Mouse (Mus musculus) forebrain, embryonic 15.5 days (tissue): ENCODE measurements around the gene 2310061N02Rik. TPM values are rescaled to one million over a fixed set of nuclear protein-coding genes. Genes with fewer than 3 reads are reported as not detected.

Experiments used
- ATAC-seq: fragments of 200-750 bp; cut with Nextera tagmentation; replicated peaks from 2 replicates; pipeline ENCODE4 v1.8.0; 2017; ENCODE audit warnings: mild to moderate bottlenecking, moderate TSS enrichment, moderate library complexity
- H3K27ac ChIP-seq: fragments of 300-500 bp; sonication (generic); replicated peaks from 2 replicates; pipeline ENCODE4 v1.5.1; 2015; ENCODE audit warnings: mild to moderate bottlenecking, inconsistent platforms
- H3K27me3 ChIP-seq: fragments of 300-500 bp; sonication (generic); 2 replicates; pipeline ENCODE4 v1.6.1; 2015; ENCODE audit warnings: inconsistent platforms
- H3K36me3 ChIP-seq: fragments of 300-500 bp; sonication (generic); 2 replicates; pipeline ENCODE4 v1.6.1; 2015; ENCODE audit warnings: mild to moderate bottlenecking, inconsistent platforms
- H3K4me1 ChIP-seq: fragments of 300-500 bp; sonication (generic); 2 replicates; pipeline ENCODE4 v1.6.1; 2015; ENCODE audit warnings: inconsistent platforms
- H3K4me2 ChIP-seq: fragments of 300-500 bp; sonication (generic); replicated peaks from 2 replicates; pipeline ENCODE4 v1.6.1; 2015; ENCODE audit warnings: mild to moderate bottlenecking, inconsistent platforms
- H3K4me3 ChIP-seq: fragments of 300-500 bp; sonication (generic); 2 replicates; pipeline ENCODE4 v1.5.1; 2015; ENCODE audit warnings: mild to moderate bottlenecking, inconsistent platforms
- H3K9ac ChIP-seq: fragments of 300-500 bp; sonication (generic); replicated peaks from 2 replicates; pipeline ENCODE4 v1.6.1; 2015; ENCODE audit warnings: mild to moderate bottlenecking, inconsistent platforms
- H3K9me3 ChIP-seq: fragments of 300-500 bp; sonication (generic); 2 replicates; pipeline ENCODE4 v1.6.1; 2016; ENCODE audit warnings: inconsistent platforms
- WGBS: fragments of 180-500 bp; shearing (Covaris S2); methylation state at CpG from one replicate; pipeline ENCODE4 v1.1.7; 2015; ENCODE audit warnings: mixed read lengths; 5-methylcytosine and 5-hydroxymethylcytosine counted together
- polyA plus RNA-seq: library from polyadenylated mRNA; unstranded; fragments of >200 nt; fragmentation: Nextera tagmentation; extraction: Ambion mirVana; gene quantifications from 2 replicates; pipeline ENCODE4 v1.2.1, GENCODE M21; 2015

The 2310061N02Rik gene
- polyA plus RNA-seq, 1 experiment from 2014 or later: not detected

DNA sequence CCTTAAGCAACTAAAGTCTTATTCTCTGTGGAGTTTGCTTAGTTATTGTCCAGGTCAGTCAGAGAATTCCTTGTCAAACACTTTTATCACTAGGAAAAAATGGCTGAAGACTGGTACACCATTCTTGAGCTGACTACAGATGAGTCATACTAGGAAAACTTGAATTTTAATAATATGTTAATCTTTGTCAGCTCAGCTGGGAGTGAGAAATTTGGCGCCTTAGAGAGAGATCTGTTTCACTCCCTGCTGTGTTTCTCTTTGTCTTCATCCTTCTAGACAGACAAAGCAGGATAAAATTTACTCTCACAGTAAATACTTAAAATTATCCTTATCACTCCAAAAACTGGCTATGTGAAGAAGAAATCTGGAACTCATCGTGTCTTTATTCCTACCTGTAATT is 26.5 kb downstream of the 2310061N02Rik start:
- H3K4me3 ChIP-seq: no peak overlapping the region
- no peak overlapping the region for H3K4me2 ChIP-seq
- WGBS: 24% methylated on average over 2 of the region's 2 CpGs
- H3K27ac ChIP-seq: peak overlapping the region; percentile 63; the same call in 1 of the 2 replicates
- peak; percentile 81 for ATAC-seq
- no peaks in the 10 kb centered on the region for H3K4me1 ChIP-seq
- H3K9me3 ChIP-seq: no peaks in the 10 kb centered on the region
- no peak overlapping the region for H3K9ac ChIP-seq
- no peaks in the 10 kb centered on the region for H3K36me3 ChIP-seq
- H3K27me3 ChIP-seq: no peaks in the 10 kb centered on the region

DNA sequence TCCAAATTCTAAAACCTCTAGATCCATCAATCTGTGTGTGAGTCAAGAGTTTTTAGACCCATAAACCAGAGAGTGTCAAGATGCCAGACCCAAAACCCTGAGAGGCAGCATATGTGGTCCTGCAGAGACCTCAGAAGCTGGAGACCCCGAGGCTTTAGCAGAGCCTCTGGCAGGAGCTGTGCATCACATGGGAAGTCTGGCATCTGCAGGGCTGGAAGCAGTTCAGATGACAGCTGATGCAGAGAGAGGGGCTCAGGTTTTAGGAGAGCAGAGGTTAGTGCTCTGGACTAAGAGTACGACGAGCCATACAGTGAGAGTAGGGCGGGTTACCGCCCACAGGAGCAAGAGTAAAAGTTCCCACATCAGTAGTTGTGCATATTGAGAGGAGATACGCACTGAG is 28.7 kb downstream of the 2310061N02Rik start:
- H3K27ac ChIP-seq: no peak overlapping the region
- H3K27me3 ChIP-seq: no peaks in the 10 kb centered on the region
- no peaks in the 10 kb centered on the region for H3K9me3 ChIP-seq
- no peak overlapping the region for H3K4me3 ChIP-seq
- no peak overlapping the region for H3K9ac ChIP-seq
- H3K36me3 ChIP-seq: no peaks in the 10 kb centered on the region
- H3K4me2 ChIP-seq: no peak overlapping the region
- 92% methylated on average over 6 of the region's 6 CpGs for WGBS
- no peaks in the 10 kb centered on the region for H3K4me1 ChIP-seq
- ATAC-seq: no peak

DNA sequence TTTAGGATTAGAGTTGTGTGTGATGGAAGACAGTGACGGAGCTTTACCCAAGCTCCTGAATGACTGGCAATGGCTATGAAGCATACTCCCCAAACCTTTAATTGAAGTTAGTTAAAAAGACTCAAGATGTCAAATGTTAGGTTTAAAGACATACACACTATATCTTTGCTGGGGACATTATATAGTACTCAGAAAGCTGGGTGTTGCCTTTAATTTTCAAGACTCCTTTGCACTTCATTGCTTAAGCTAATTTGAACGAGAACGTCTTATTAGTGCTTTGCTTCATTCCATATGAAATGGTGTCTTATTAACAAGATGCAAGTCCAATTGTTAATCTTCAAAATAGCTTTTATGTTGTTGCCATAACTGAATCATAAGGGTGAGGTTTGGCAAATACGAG is 36.2 kb downstream of the 2310061N02Rik start, which contains the start of gene Krtap27-1:
Gene Krtap27-1 (minus strand): TSS at position 101 of the 400 bp plus-strand sequence.
- no peaks in the 10 kb centered on the region for H3K27me3 ChIP-seq
- ATAC-seq: no peak
- WGBS: 88% methylated on average over 4 of the region's 4 CpGs
- H3K36me3 ChIP-seq: no peaks in the 10 kb centered on the region
- H3K4me1 ChIP-seq: no peaks in the 10 kb centered on the region
- no peak within 1 kb of the TSS for H3K9ac ChIP-seq
- H3K9me3 ChIP-seq: no peaks in the 10 kb centered on the region
- H3K4me3 ChIP-seq: no peak within 1 kb of the TSS
- H3K4me2 ChIP-seq: no peak within 1 kb of the TSS
- no peak within 1 kb of the TSS for H3K27ac ChIP-seq

DNA sequence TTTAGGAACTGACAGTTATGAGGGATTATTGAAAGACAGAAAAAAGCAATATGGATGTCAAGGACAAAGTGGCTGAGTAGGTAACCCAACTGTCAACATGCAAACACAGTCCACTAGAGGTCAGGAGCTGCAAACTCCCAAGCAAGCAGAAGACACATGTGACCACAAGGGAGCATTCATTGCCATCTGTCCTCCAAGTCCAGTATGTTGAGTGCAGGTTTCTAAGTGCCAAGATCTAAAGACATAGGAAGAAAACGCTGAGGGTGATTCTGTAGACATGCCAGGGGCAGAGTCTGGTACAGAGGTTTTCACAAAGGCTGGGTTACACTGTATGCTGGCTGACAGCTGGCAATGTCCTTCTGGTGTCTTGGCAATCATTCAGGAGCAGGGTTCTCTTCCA is 50.3 kb downstream of the 2310061N02Rik start:
- Histone ChIP-seq H3K4me1 (no peaks in the 10 kb centered on the region), H3K27ac (no peak overlapping the region), H3K27me3 (no peaks in the 10 kb centered on the region), H3K9ac (no peak overlapping the region), H3K4me3 (no peak overlapping the region), H3K36me3 (no peaks in the 10 kb centered on the region), H3K9me3 (no peaks in the 10 kb centered on the region), H3K4me2 (no peak overlapping the region)
- ATAC-seq: 0 out of 2 replicates have a peak, but pooled peaks have one; percentile 51
- 45% methylated on average over 1 of the region's 1 CpGs for WGBS

Other genes with a start within 250 kb of the 2310061N02Rik start
- gene Cldn17, start 201.0 kb downstream of the 2310061N02Rik start, polyA plus RNA-seq: not detected in 2 replicates
- not detected in 2 replicates for gene Cldn8, start 144.8 kb downstream of the 2310061N02Rik start, polyA plus RNA-seq
- gene Krtap24-1, start 95.7 kb downstream of the 2310061N02Rik start, polyA plus RNA-seq: not detected in 2 replicates
- not detected in 2 replicates for gene 2310079G19Rik, start 80.3 kb downstream of the 2310061N02Rik start, polyA plus RNA-seq
- gene Krtap26-1, start 60.2 kb downstream of the 2310061N02Rik start, polyA plus RNA-seq: not detected in 2 replicates
- not detected in 2 replicates for gene Krtap27-1, start 36.3 kb downstream of the 2310061N02Rik start, polyA plus RNA-seq
- not detected in 2 replicates for gene Krtap13-1, start 20.9 kb upstream of the 2310061N02Rik start, polyA plus RNA-seq
- gene Krtap13, start 43.7 kb upstream of the 2310061N02Rik start, polyA plus RNA-seq: not detected in 2 replicates
- not detected in 2 replicates for gene 2310034C09Rik, start 50.9 kb upstream of the 2310061N02Rik start, polyA plus RNA-seq
- not detected in 2 replicates for gene 2310057N15Rik, start 66.2 kb upstream of the 2310061N02Rik start, polyA plus RNA-seq
- not detected in 2 replicates for gene Gm5965, start 69.9 kb upstream of the 2310061N02Rik start, polyA plus RNA-seq
- not detected in 2 replicates for gene Gm20741, start 104.3 kb upstream of the 2310061N02Rik start, polyA plus RNA-seq
- gene Krtap15, start 112.3 kb upstream of the 2310061N02Rik start, polyA plus RNA-seq: not detected in 2 replicates
- not detected in 2 replicates for gene Krtap14, start 118.2 kb upstream of the 2310061N02Rik start, polyA plus RNA-seq
- not detected in 2 replicates for gene Krtap19-1, start 161.4 kb upstream of the 2310061N02Rik start, polyA plus RNA-seq
- not detected in 2 replicates for gene Krtap19-2, start 166.3 kb upstream of the 2310061N02Rik start, polyA plus RNA-seq
- gene Krtap19-3, start 170.1 kb upstream of the 2310061N02Rik start, polyA plus RNA-seq: not detected in 2 replicates
- not detected in 2 replicates for gene Krtap19-4, start 177.1 kb upstream of the 2310061N02Rik start, polyA plus RNA-seq
- gene Krtap19-5, start 188.5 kb upstream of the 2310061N02Rik start, polyA plus RNA-seq: not detected in 2 replicates
- gene Krtap19-9b, start 224.3 kb upstream of the 2310061N02Rik start, polyA plus RNA-seq: not detected in 2 replicates